Mouse (Mus musculus) small intestine, adult 2 months (tissue): Measurements from ENCODE around the gene Tbrg1. TPM values are rescaled to one million over a fixed set of nuclear protein-coding genes. Genes with fewer than 3 reads are reported as not detected.

ENCODE experiments used
- H3K27ac ChIP-seq: fragments of 200-500 bp; 2 replicates; pipeline ENCODE4 v1.5.1; 2012; ENCODE audit warnings: low read depth, low read length, control low read depth, inconsistent platforms; ENCODE audit not compliant: insufficient read depth
- H3K27me3 ChIP-seq: fragments of 200-500 bp; 2 replicates; pipeline ENCODE4 v1.6.1; 2012; ENCODE audit warnings: mild to moderate bottlenecking, moderate library complexity, low read length, inconsistent platforms; ENCODE audit not compliant: control insufficient read depth, insufficient read depth
- H3K36me3 ChIP-seq: fragments of 200-500 bp; 2 replicates; pipeline ENCODE4 v1.6.1; 2012; ENCODE audit warnings: mild to moderate bottlenecking, low read length, control low read depth, inconsistent platforms; ENCODE audit not compliant: control insufficient read depth, insufficient read depth
- H3K4me1 ChIP-seq: fragments of 200-500 bp; 2 replicates; pipeline ENCODE4 v1.6.1; 2012; ENCODE audit warnings: low read length, inconsistent platforms, mixed read lengths; ENCODE audit not compliant: control insufficient read depth, insufficient read depth, insufficient read length
- H3K4me3 ChIP-seq: fragments of 200-500 bp; 2 replicates; pipeline ENCODE4 v1.5.1; 2012; ENCODE audit warnings: low read depth, mild to moderate bottlenecking, control low read depth, inconsistent platforms, low read length, moderate library complexity
- CTCF ChIP-seq: fragments of 200-500 bp; IDR thresholded peaks from 2 replicates; pipeline ENCODE4 v1.5.1; 2012; ENCODE audit warnings: low read depth, mild to moderate bottlenecking, control low read depth, inconsistent platforms, low read length, moderate library complexity, mixed read lengths; ENCODE audit not compliant: insufficient replicate concordance, insufficient read length; ENCODE audit errors: extremely low read depth
- POLR2A ChIP-seq: fragments of 200-500 bp; IDR thresholded peaks from 2 replicates; pipeline ENCODE4 v1.6.1; 2012; ENCODE audit warnings: low read depth, mild to moderate bottlenecking, control low read depth, inconsistent platforms, low read length, moderate library complexity
- WGBS: fragments of 180-500 bp; shearing (Covaris S2); methylation state at CpG from one replicate; pipeline ENCODE4 v1.1.7; 2018; 5-methylcytosine and 5-hydroxymethylcytosine counted together
- polyA plus RNA-seq: library from polyadenylated mRNA; depleted of rRNA; stranded (reverse); fragments of >200 nt; gene quantifications from 2 replicates; pipeline ENCODE4 v1.2.3, GENCODE M21; 2012

The Tbrg1 gene
- polyA plus RNA-seq, 1 experiment: 45.1 TPM

- H3K27me3 ChIP-seq: no peaks in the 10 kb centered on the region
- peaks cover 23% of the 10 kb centered on the region for H3K36me3 ChIP-seq
- no peak overlapping the region for H3K4me3 ChIP-seq
- no peaks in the 10 kb centered on the region for H3K4me1 ChIP-seq
- 79% methylated on average over 1 of the region's 1 CpGs for WGBS
- TF ChIP-seq CTCF: no peak
- H3K27ac ChIP-seq: no peak overlapping the region
These were observed 32.6 kb downstream of the Tbrg1 start for GRCm38 (mm10) chr9:37624502-37624901.

DNA sequence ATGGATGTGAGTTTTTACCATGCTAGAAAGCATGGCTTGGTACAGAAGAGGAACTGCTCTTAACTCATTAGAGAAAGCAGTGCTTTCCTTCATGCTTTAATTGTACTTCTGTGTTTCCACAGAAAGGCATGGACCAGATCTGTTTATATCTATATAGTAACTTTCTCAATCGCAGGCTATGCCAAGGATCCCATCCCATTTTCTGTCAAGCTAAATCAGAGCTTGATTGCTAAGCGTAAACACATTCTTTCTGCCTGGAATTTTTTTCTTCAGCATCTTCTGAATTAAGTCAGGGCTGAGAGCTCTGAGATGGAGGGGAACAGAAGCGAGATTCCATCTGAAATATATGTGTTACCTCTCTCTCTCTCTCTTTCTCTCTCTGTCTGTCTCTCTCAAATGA is 33.1 kb downstream of the Tbrg1 start:
- H3K4me1 ChIP-seq: no peaks in the 10 kb centered on the region
- no peak overlapping the region for H3K27ac ChIP-seq
- 91% methylated on average over 3 of the region's 3 CpGs for WGBS
- no peak for TF ChIP-seq POLR2A
- TF ChIP-seq CTCF: no peak
- H3K4me3 ChIP-seq: no peak overlapping the region
- H3K27me3 ChIP-seq: no peaks in the 10 kb centered on the region
- H3K36me3 ChIP-seq: peaks cover 20% of the 10 kb centered on the region

- Histone ChIP-seq H3K4me3 (no peak overlapping the region), H3K4me1 (no peaks in the 10 kb centered on the region), H3K27me3 (no peaks in the 10 kb centered on the region), H3K27ac (no peak overlapping the region), H3K36me3 (peaks cover 14% of the 10 kb centered on the region)
- WGBS: 89% methylated on average over 6 of the region's 6 CpGs
- TF ChIP-seq POLR2A: no peak
- no peak for TF ChIP-seq CTCF
These were observed 35.8 kb downstream of the Tbrg1 start for GRCm38 (mm10) chr9:37621290-37621689.

GRCm38 (mm10) chr9:37616770-37617169 is 40.3 kb downstream of the Tbrg1 start:
- Histone ChIP-seq H3K4me1 (no peaks in the 10 kb centered on the region), H3K27me3 (no peaks in the 10 kb centered on the region), H3K36me3 (0 out of 2 replicates have a peak, but pooled peaks cover 1% of the 10 kb centered on the region), H3K27ac (no peak overlapping the region), H3K4me3 (no peak overlapping the region)
- WGBS: 58% methylated on average over 2 of the region's 2 CpGs
- TF ChIP-seq CTCF (peak; percentile 41; the same call in 1 of the 2 replicates), POLR2A (no peak)

- TF ChIP-seq CTCF (no peak), POLR2A (no peak)
- Histone ChIP-seq H3K36me3 (0 out of 2 replicates have a peak, but pooled peaks cover 1% of the 10 kb centered on the region), H3K27me3 (no peaks in the 10 kb centered on the region), H3K27ac (no peak overlapping the region), H3K4me1 (no peaks in the 10 kb centered on the region), H3K4me3 (no peak overlapping the region)
- WGBS: 87% methylated on average over 5 of the region's 5 CpGs
These were observed 41.9 kb downstream of the Tbrg1 start for GRCm38 (mm10) chr9:37615220-37615619.

- Histone ChIP-seq H3K27me3 (no peaks in the 10 kb centered on the region), H3K4me1 (no peaks in the 10 kb centered on the region), H3K27ac (peak overlapping the region; percentile 69), H3K4me3 (peak overlapping the region; percentile 83; the same call in 1 of the 2 replicates), H3K36me3 (0 out of 2 replicates have a peak, but pooled peaks cover 1% of the 10 kb centered on the region)
- TF ChIP-seq POLR2A: no peak
- TF ChIP-seq CTCF: no peak
These were observed 42.8 kb downstream of the Tbrg1 start for GRCm38 (mm10) chr9:37614316-37614715.

DNA sequence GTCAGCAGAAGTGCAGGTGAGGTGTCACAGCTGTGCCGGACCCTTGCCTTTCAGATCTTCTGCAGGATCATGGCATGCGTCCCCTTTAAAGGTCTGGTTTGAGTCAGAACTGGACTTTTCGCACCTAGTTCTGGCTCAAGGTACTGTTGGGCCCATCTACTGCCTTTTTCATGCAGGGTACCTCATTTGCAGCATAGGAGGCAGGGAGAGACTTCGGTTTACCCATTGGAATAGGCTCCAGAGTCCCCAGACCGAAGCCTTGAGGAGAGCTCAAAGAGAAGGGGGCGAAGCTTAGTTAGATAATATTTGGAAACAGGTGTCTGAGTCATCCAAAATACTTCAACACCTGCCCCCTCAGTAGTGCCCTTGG is 43.2 kb downstream of the Tbrg1 start:
- WGBS: 12% methylated on average over 6 of the region's 6 CpGs
- no peaks in the 10 kb centered on the region for H3K4me1 ChIP-seq
- peak overlapping the region; percentile 69 for H3K27ac ChIP-seq

GRCm38 (mm10) chr9:37613182-37613910 is 43.8 kb downstream of the Tbrg1 start, which contains the start of gene Spa17:
TSS of gene Spa17 (minus strand) at chr9:37613722.
- no peaks in the 10 kb centered on the region for H3K4me1 ChIP-seq
- H3K4me3 ChIP-seq: peak within 1 kb of the TSS; percentile 83
- H3K27ac ChIP-seq: peak within 1 kb of the TSS; percentile 69
- under 1% methylated on average over 45 of the region's 45 CpGs for WGBS
- TF ChIP-seq POLR2A (no peak; the same call in 1 of the 2 replicates), CTCF (no peak)
- 0 out of 2 replicates have a peak, but pooled peaks cover 1% of the 10 kb centered on the region for H3K36me3 ChIP-seq
- no peaks in the 10 kb centered on the region for H3K27me3 ChIP-seq

More for the DNA sequence above, 43.2 kb downstream of the Tbrg1 start:
- 0 out of 2 replicates have a peak, but pooled peaks cover 1% of the 10 kb centered on the region for H3K36me3 ChIP-seq
- no peaks in the 10 kb centered on the region for H3K27me3 ChIP-seq
- TF ChIP-seq CTCF (no peak), POLR2A (no peak)
- H3K4me3 ChIP-seq: peak overlapping the region; percentile 83
